Mouse (Mus musculus) ES-Bruce4 (cell line): ENCODE data around the gene Erv3. TPM values are rescaled to one million over a fixed set of nuclear protein-coding genes. Genes with fewer than 3 reads are reported as not detected.

Experiments
- H3K27ac ChIP-seq: 2 replicates; pipeline ENCODE4 v1.5.1; 2012; ENCODE audit warnings: low read length, inconsistent platforms; ENCODE audit not compliant: insufficient read depth
- H3K27me3 ChIP-seq: 2 replicates; pipeline ENCODE4 v1.6.1; 2012; ENCODE audit warnings: mild to moderate bottlenecking, low read length, inconsistent platforms; ENCODE audit not compliant: control insufficient read depth, poor library complexity, insufficient read depth, severe bottlenecking
- H3K36me3 ChIP-seq: 2 replicates; pipeline ENCODE4 v1.6.1; 2012; ENCODE audit warnings: inconsistent platforms, mild to moderate bottlenecking, low read length, moderate library complexity; ENCODE audit not compliant: control insufficient read depth, poor library complexity, insufficient read depth, severe bottlenecking
- H3K4me1 ChIP-seq: one replicate; pipeline ENCODE4 v1.8.1; 2011; ENCODE audit warnings: low read length; ENCODE audit not compliant: control insufficient read depth, insufficient read depth
- H3K4me3 ChIP-seq: 2 replicates; pipeline ENCODE4 v1.5.1; 2011; ENCODE audit warnings: low read depth, mild to moderate bottlenecking, low read length
- H3K9ac ChIP-seq: 2 replicates; pipeline ENCODE4 v1.6.1; 2012; ENCODE audit warnings: low read depth, mild to moderate bottlenecking, inconsistent platforms; ENCODE audit not compliant: poor library complexity, severe bottlenecking
- H3K9me3 ChIP-seq: replicated peaks from 2 replicates; pipeline ENCODE4 v1.6.1; 2012; ENCODE audit warnings: mild to moderate bottlenecking, low read length, inconsistent platforms; ENCODE audit not compliant: control insufficient read depth, poor library complexity, insufficient read depth, severe bottlenecking
- CTCF ChIP-seq: IDR thresholded peaks from one replicate; pipeline ENCODE4 v1.8.1; 2011; ENCODE audit warnings: low read depth, low read length
- EP300 ChIP-seq: IDR thresholded peaks from 2 replicates; pipeline ENCODE4 v1.6.1; 2011; ENCODE audit warnings: low read depth, low read length; ENCODE audit not compliant: insufficient read depth
- POLR2A ChIP-seq: IDR thresholded peaks from one replicate; pipeline ENCODE4 v1.8.1; 2011; ENCODE audit warnings: low read length; ENCODE audit not compliant: insufficient read depth
- polyA plus RNA-seq: library from polyadenylated mRNA; stranded (reverse); fragments of >200 nt; gene quantifications from 2 replicates; pipeline ENCODE4 v1.2.4, GENCODE M21; 2011; ENCODE audit warnings: low read depth; ENCODE audit not compliant: missing spikeins, insufficient read depth, insufficient read length

Gene Erv3
- polyA plus RNA-seq, 1 experiment, result 0.46 TPM

DNA sequence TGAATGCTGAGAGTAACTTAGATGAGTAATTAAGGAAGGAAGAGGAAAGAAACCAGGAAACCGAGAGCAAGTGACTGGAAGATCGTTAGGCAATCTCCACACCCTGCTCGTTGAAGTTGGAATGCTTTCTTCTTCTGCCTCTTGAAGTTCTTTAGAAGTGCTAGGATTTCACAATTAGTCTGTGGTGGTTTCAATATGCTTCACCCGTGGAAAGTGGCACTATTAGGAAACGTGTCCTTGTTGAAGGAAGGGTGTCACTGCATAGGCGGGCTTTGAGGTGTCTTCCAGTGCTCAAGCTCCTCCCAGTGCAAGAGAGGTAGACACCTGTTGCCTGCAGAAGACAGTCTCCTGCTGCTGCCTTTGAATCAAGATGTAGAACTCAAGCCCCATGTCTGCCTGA lies 46.2 kb upstream of the Erv3 start:
- no peak for TF ChIP-seq CTCF
- TF ChIP-seq POLR2A, result no peak
- TF ChIP-seq EP300, result no peak

GRCm38 (mm10) chr2:131905025-131905424 lies 45.5 kb upstream of the Erv3 start:
- H3K36me3 ChIP-seq, result no peaks in the 10 kb centered on the region

More for the DNA sequence above, 46.2 kb upstream of the Erv3 start:
- Histone ChIP-seq H3K4me3 (no peak overlapping the region), H3K27me3 (no peaks in the 10 kb centered on the region), H3K9ac (no peak overlapping the region), H3K36me3 (no peaks in the 10 kb centered on the region), H3K4me1 (peaks cover 2% of the 10 kb centered on the region), H3K27ac (no peak overlapping the region), H3K9me3 (no peaks in the 10 kb centered on the region; the same call in 1 of the 2 replicates)

DNA sequence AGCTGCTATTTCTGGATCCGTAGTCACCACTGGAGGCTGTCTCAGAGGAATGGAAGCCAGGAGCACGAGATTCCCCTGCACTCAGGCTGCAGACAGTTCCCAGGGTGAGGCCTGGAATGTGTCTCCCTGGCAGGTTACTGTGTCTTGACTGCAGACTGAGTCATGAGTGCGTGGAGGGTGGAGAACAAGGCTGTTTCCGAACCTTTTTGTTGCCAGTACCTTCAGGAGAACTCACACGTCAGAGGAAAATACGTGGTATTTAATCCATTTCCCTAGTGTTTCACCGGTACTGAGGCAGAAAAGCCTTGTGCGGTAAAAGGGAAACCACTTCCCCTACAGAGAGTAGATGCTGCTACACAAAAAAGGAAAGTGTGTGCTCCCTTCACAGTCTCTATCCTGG lies 43.3 kb upstream of the Erv3 start:
- Histone ChIP-seq H3K4me1 (peaks cover 2% of the 10 kb centered on the region), H3K36me3 (no peaks in the 10 kb centered on the region), H3K4me3 (no peak overlapping the region), H3K9ac (no peak overlapping the region), H3K9me3 (no peaks in the 10 kb centered on the region), H3K27me3 (no peaks in the 10 kb centered on the region), H3K27ac (no peak overlapping the region)
- no peak for TF ChIP-seq EP300
- TF ChIP-seq POLR2A, result no peak
- no peak for TF ChIP-seq CTCF

More at GRCm38 (mm10) chr2:131905025-131905424, 45.5 kb upstream of the Erv3 start:
- H3K4me1 ChIP-seq, result peaks cover 2% of the 10 kb centered on the region
- H3K27me3 ChIP-seq, result no peaks in the 10 kb centered on the region
- TF ChIP-seq CTCF, result no peak
- TF ChIP-seq POLR2A, result no peak
- TF ChIP-seq EP300, result no peak
- no peaks in the 10 kb centered on the region; the same call in 1 of the 2 replicates for H3K9me3 ChIP-seq
- no peak overlapping the region for H3K4me3 ChIP-seq
- H3K27ac ChIP-seq, result no peak overlapping the region
- no peak overlapping the region for H3K9ac ChIP-seq

DNA sequence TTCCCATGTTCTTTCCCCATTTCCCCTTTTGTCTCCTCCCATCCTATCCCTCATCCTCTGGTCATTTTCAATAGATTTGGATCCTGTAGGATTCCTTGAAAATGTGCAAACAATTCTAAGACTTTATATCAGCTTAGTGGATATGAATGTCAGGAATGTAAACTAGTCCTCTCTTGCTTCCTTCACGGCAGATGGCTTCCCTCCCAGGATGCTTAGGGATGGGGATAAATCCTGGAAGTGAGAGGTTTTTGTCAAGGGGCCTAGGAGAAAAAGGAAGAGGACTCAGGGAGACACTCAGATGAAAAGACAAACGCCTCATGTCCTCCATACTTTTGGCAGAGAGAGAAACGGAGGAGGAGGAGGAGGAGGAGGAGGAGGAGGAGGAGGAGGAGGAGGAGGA lies 42.9 kb upstream of the Erv3 start:
- no peak overlapping the region for H3K27ac ChIP-seq
- TF ChIP-seq POLR2A (no peak), EP300 (no peak), CTCF (no peak)

DNA sequence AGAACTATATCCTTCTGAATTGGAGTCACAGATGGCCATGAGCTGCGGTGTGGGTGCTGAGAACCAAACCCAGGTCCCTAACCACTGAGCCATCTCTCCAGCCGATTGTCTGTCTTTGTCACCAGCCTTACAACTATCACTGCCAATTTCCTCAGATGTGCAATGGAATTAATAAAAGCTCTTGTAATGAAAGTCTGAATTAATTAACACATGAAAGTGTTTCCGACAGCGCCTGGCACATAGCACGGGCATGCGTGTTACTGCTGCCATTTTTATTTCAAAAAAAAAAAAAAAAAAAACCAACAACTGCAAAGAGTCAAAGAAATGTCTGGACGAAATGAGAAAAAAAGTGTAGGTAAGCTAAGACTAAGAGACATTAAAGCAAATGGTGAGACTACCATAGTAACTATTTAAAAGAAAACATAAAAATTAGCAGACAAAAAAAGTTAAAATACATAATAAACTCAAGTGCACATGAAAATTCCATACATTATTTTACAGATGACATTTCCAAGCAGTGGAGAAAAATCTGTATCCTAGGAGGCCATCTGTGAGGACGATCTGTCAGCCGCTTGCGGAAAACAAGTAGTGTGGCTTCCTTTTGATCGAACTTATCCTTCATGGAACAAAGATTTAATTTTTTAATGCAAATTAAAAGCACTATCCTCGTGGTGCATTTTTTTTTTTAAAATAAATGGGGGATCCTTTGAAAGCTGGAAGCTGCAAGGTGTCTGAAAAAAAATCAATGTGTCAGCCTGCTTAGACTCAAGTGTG lies 38.0 kb upstream of the Erv3 start:
- TF ChIP-seq POLR2A (no peak), EP300 (no peak), CTCF (no peak)
- Histone ChIP-seq H3K4me1 (no peaks in the 10 kb centered on the region), H3K27ac (no peak overlapping the region), H3K9ac (no peak overlapping the region), H3K36me3 (no peaks in the 10 kb centered on the region), H3K4me3 (no peak overlapping the region), H3K9me3 (no peaks in the 10 kb centered on the region), H3K27me3 (no peaks in the 10 kb centered on the region)

More for the DNA sequence above, 42.9 kb upstream of the Erv3 start:
- no peaks in the 10 kb centered on the region for H3K36me3 ChIP-seq
- H3K9ac ChIP-seq, result no peak overlapping the region
- no peaks in the 10 kb centered on the region for H3K27me3 ChIP-seq
- H3K9me3 ChIP-seq, result no peaks in the 10 kb centered on the region
- peaks cover 2% of the 10 kb centered on the region for H3K4me1 ChIP-seq
- no peak overlapping the region for H3K4me3 ChIP-seq

GRCm38 (mm10) chr2:131896011-131896410 lies 36.5 kb upstream of the Erv3 start:
- H3K27me3 ChIP-seq, result no peaks in the 10 kb centered on the region
- no peaks in the 10 kb centered on the region for H3K9me3 ChIP-seq
- H3K4me1 ChIP-seq, result peaks cover 2% of the 10 kb centered on the region
- no peaks in the 10 kb centered on the region for H3K36me3 ChIP-seq
- H3K27ac ChIP-seq, result no peak overlapping the region
- H3K9ac ChIP-seq, result no peak overlapping the region
- H3K4me3 ChIP-seq, result no peak overlapping the region
- TF ChIP-seq CTCF (no peak), EP300 (no peak), POLR2A (no peak)
